Mouse (Mus musculus): Measurements from ENCODE around the gene Stxbp6.

DNA sequence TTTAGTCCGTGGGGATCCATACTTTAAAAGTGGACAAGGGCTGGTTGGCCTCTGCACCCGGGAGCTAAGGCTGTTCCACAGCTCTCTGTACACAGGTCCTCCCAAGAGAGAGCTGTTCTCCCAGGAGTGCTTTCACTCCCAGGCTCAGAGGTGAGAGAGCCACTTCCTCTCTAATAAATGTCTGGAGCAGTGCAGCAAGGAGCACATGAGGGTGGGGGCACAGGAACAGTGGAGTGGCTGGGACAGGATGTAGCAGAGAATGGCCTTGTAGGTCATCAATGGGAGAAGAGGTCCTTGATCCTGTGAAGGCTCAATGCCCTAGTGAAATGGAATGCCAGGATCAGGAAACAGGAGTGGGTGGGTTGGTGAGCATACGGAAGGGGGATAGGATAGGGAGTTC lies 209.1 kb downstream of the Stxbp6 start:
- TF ChIP-seq GATA1 (IDR thresholded peaks at IDR 0.05; ENCODE audit: borderline replicate concordance, low read length) = no peak
- TF ChIP-seq FLI1 (IDR thresholded peaks at IDR 0.05; ENCODE audit: low read length) = no peak
